Mouse (Mus musculus) spleen, postnatal 36 days (tissue): Measurements from ENCODE around the gene Atxn7l3.

Experiments
- DNase-seq, 2 experiments: peaks; one replicate each; pipeline ENCODE4 v3.0.0; 2022; ENCODE audit warnings: low spot score in 2 of 2, mixed read lengths in 1 of 2

Atxn7l3 gene

GRCm38 (mm10) chr11:102296491-102297472 lies at the start of gene Atxn7l3:
Gene Atxn7l3, minus strand, starts transcription at chr11:102296631.
- peak; percentile 99 to 100 for DNase-seq

GRCm38 (mm10) chr11:102344458-102344857 lies 48.0 kb upstream of the Atxn7l3 start:
- DNase-seq: no peak

DNA sequence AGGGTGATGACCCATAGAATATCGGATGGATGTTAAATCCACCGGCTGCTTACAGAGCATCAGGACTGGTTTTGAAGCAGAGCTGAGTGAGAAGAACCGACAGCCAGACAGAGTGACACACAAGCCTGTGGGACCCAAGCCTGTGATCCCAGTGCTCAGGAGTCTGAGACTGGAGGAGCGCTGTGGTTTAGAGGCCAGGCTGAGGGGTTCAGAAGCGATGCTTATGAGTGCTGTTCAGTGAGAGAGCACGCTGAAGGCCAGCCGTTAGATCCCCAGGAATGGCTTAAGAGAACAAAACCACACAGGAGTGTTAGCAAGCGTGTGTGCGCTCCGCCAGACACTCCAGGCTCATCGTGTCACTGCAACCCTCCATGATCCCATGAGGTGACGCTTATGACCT lies 46.3 kb upstream of the Atxn7l3 start:
- no peak for DNase-seq

- no peak for DNase-seq
Observed at GRCm38 (mm10) chr11:102341101-102341500, 44.7 kb upstream of the Atxn7l3 start.

DNA sequence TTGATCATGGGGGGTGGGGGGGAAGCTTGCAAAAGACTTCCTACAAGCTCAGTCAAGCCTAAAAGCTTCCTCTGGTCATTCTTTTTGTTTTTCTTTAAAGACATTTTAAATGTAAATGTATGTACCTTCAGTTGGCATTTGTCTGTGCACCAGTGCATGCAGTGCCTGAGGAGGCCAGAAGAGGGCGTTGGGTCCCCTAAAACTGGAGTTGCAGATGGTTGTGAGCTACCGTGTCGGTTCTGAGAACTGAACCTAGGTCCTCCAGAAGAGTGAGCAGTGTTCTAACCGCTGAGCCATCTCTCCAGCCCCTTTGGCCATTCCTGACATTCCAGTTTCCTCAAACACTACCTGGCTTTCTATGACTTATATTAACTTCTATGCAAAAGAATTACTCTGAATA lies 43.2 kb upstream of the Atxn7l3 start:
- DNase-seq: no peak

DNA sequence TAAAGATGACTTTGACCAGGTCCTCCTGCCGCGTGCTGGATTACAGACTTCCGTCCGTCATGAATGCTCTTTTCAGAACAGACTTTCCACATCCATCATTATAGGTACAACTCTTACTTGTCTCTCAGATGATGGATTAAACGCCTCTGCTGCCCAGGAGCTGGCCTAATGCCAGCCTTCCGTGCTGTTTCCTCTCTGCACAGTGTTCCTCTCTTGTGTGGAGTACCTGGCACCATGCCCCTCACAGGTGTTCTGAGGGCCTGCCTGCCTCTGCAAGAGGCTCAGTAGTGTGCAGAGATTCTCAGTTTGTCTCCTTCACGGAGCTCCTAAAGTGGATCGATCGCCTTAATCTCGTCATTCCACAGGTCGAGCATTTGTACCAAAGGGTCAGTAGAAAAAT lies 42.8 kb upstream of the Atxn7l3 start:
- no peak for DNase-seq

DNA sequence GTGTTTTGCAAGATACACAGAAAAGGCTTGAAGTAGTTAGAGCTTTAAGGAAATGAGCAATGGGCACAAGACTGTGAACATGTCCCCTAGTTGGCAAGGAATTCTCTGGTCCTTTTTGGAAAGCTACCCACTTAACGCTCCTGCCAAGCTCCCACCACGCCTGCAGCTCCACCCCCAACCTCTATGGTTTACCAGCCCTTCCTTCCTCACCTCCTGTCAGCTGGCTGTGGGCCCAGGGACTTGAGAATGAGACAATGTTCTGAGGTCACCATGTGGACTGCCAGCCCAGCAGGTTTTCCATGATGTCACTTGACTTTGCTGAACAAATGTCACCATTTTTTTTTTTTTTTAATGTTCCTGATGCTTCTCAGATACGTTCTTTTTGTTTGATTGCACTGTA lies 42.1 kb upstream of the Atxn7l3 start:
- no peak for DNase-seq

DNA sequence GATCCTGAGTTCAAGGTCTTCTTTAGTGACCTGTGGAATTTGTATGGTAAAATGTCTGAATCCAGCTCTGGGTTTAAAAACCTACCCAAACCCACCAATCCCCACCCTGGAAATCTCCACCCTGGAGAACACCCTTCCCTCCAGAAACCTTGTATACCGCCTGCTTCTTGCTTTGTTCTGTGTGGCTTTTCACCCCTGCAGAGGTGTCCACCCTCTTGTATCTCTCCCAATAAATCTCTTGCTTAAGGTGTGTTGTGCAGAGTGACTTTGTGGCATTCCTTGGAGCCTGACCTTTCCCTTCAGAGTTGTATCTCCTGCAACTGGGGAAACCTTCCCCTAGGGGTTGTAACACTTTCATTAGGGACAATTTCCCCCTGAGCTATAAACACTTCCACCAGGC lies 41.5 kb upstream of the Atxn7l3 start:
- no peak for DNase-seq

GRCm38 (mm10) chr11:102336191-102336590 lies 39.8 kb upstream of the Atxn7l3 start:
- DNase-seq: no peak

DNA sequence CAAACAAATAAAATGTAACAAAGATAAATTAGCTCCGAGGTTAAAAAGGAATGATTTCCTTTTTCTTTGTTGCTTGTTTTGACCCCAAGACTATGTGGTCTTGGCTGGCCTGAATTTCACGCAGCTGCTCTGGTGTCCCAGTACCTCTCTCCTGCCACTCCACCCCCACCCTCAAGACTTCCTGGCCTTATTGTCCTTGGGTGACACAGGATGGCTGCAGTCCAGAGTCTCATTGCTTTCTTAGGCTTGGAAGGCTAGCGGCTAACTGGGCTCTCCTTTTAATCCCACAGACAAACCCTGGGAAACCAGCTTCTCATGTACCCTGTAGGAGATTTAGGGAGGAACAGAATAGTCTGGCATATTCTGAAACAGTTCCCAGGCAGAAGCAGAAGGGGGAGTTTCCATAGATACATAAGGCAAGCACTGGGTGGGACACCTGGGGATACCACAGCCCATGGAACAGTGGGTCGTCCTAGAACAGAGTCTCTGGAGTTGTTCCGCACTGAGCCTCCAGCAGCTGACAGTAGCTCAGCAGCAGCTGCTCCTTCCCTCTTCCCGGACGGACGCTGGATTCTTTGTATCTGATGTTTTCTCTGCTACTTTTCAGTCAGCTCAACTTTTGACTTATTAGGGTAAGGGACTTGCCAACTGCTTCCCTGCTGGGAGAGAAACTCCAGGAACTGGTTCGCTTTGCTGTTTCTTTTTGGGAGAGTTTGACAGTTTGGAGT lies 38.7 kb upstream of the Atxn7l3 start:
- DNase-seq: no peak

- DNase-seq: no peak
Observed at GRCm38 (mm10) chr11:102334010-102334409, 37.6 kb upstream of the Atxn7l3 start.

GRCm38 (mm10) chr11:102333061-102333460 lies 36.6 kb upstream of the Atxn7l3 start:
- DNase-seq: no peak

DNA sequence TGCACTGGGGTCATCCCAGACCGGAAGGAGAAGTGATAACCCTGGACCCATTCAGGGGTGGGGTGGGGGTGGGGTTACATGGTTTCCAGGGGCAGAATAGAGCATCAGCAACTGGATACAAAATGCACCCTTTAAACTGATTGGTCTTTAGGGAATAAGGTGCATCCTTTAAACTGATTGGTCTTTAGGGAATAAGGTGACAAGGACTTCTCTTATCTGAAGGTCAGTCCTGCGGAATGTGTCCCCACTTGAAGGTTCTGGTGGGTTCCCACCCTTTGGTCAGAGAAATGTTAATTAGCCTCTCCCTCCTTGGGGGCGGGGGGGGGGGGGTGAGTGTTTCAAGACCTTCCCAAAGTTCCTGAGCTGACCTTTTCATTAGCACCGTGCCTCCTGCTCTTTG lies 35.4 kb upstream of the Atxn7l3 start:
- no peak for DNase-seq

- DNase-seq: no peak
Observed at GRCm38 (mm10) chr11:102330039-102330438, 33.6 kb upstream of the Atxn7l3 start.

GRCm38 (mm10) chr11:102329518-102329917 lies 33.1 kb upstream of the Atxn7l3 start:
- DNase-seq: no peak

- no peak for DNase-seq
Observed at GRCm38 (mm10) chr11:102327839-102328238, 31.4 kb upstream of the Atxn7l3 start.

GRCm38 (mm10) chr11:102327250-102327649 lies 30.8 kb upstream of the Atxn7l3 start:
- DNase-seq: no peak

DNA sequence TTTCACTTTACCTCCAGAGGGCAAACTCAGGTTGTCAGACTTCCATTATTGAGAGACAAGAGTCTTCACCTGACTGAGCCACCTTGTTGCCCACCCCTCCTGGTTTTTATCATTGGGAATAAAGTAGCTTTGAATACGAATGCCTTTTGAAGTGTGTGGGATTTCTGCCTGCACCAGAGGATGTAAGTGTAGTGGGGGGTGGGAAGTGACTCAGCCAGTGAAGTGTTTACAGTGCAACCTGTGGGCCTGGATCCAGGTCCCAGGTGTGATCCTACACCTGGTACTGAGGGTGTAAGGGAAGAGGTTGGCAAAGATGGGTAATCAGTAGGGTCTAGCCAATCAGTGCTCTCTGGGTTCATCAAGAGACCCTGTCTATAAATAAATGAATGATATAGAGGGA lies 27.1 kb upstream of the Atxn7l3 start:
- DNase-seq: no peak

- no peak for DNase-seq
Observed at GRCm38 (mm10) chr11:102321931-102322330, 25.5 kb upstream of the Atxn7l3 start.

DNA sequence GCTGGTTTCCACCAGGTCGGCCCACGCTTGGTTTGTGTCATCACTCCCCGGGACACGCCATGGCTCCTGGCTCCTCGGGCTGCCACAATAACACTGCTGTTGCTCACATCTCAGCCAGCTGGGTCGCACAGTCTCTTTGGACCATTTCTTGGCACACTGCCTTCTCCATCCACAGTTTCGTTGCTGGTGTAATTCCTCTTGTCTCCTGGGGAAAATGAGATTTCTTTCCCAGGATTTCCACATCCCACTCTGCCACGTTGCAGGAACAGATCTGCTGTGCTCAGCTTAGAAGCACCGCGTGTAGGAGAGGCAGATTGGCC lies 24.2 kb upstream of the Atxn7l3 start:
- DNase-seq: no peak

DNA sequence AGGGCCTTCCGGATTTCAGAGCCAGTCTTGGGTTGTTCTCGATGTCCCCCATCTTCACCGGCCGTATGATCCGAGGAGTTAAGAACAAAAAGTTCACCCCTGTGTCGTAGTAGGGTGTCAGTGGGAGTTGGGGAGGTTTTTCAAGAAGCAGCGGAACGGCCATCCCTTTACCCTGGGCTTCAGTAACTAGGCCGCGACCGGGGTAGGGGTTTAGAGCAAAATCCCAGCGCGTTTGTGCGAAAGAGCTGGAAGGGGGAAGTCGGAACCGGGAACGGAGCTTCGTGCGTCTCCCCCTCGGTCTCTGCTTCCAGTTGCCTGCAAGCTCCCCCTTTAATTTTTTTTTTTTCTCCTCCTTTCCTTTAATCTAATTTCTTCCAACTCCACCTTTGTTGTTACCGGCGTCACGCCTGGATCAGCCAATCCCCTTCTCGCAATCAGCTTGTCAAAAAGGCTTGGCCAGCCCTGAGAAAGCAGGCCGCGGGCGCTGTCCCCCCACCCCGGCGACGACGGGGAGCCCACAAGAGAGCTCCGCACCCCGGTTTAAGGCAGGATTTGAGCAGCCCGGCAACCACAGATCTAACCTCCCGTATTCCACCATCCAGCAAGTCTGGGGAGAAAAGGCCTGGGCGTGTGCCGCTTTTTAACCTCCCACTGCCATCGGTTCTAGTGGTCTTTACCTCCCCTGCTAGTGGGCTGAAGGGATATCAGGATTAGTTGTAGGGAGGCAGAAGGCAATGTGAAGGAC lies 23.7 kb upstream of the Atxn7l3 start:
- peak; percentile 79 to 83 for DNase-seq

GRCm38 (mm10) chr11:102319410-102319792 lies 23.0 kb upstream of the Atxn7l3 start, which contains the start of gene Ubtf:
Gene Ubtf, minus strand, starts transcription at chr11:102319742.
- peak; percentile 76 to 78 for DNase-seq
